Mouse (Mus musculus) testis, adult 2 months (tissue): Measurements from ENCODE around the gene Olfr231. TPM values are rescaled to one million over a fixed set of nuclear protein-coding genes. Genes with fewer than 3 reads are reported as not detected.

Experiments
- H3K27ac ChIP-seq: fragments of 200-500 bp; 2 replicates; pipeline ENCODE4 v1.5.1; 2012; ENCODE audit warnings: low read depth, low read length; ENCODE audit not compliant: control insufficient read depth, insufficient read depth
- H3K27me3 ChIP-seq: fragments of 200-500 bp; 2 replicates; pipeline ENCODE4 v1.6.1; 2012; ENCODE audit warnings: mild to moderate bottlenecking, low read length, moderate library complexity; ENCODE audit not compliant: control insufficient read depth, insufficient read depth
- H3K36me3 ChIP-seq: fragments of 200-500 bp; 2 replicates; pipeline ENCODE4 v1.6.1; 2012; ENCODE audit warnings: mild to moderate bottlenecking, low read length; ENCODE audit not compliant: control insufficient read depth, insufficient read depth
- H3K4me1 ChIP-seq: fragments of 200-500 bp; 2 replicates; pipeline ENCODE4 v1.6.1; 2012; ENCODE audit warnings: low read length; ENCODE audit not compliant: control insufficient read depth, insufficient read depth
- H3K4me3 ChIP-seq: fragments of 200-500 bp; 2 replicates; pipeline ENCODE4 v1.5.1; 2012; ENCODE audit warnings: low read depth, mild to moderate bottlenecking, low read length, moderate library complexity, mixed read lengths; ENCODE audit not compliant: control insufficient read depth
- CTCF ChIP-seq: fragments of 200-500 bp; IDR thresholded peaks from 2 replicates; pipeline ENCODE4 v1.5.1; 2012; ENCODE audit warnings: low read depth, mild to moderate bottlenecking, inconsistent platforms, low read length, moderate library complexity; ENCODE audit not compliant: control insufficient read depth, insufficient read depth, insufficient replicate concordance
- POLR2A ChIP-seq: fragments of 200-500 bp; IDR thresholded peaks from 2 replicates; pipeline ENCODE4 v1.6.1; 2012; ENCODE audit warnings: low read depth, mild to moderate bottlenecking, inconsistent platforms, low read length, moderate library complexity; ENCODE audit not compliant: control insufficient read depth
- polyA plus RNA-seq: library from polyadenylated mRNA; depleted of rRNA; stranded (reverse); fragments of >200 nt; gene quantifications from 2 replicates; pipeline ENCODE4 v1.2.3, GENCODE M21; 2012; rRNA removed

Olfr231 gene
- polyA plus RNA-seq, 1 experiment, result not detected

GRCm38 (mm10) chr1:174141384-174141783 lies 20.4 kb upstream of the Olfr231 start:
- Histone ChIP-seq H3K4me3 (no peak overlapping the region), H3K27me3 (no peaks in the 10 kb centered on the region), H3K4me1 (no peaks in the 10 kb centered on the region), H3K36me3 (no peaks in the 10 kb centered on the region), H3K27ac (no peak overlapping the region)
- TF ChIP-seq CTCF, result no peak
- TF ChIP-seq POLR2A, result no peak

- H3K36me3 ChIP-seq, result no peaks in the 10 kb centered on the region
- no peaks in the 10 kb centered on the region for H3K27me3 ChIP-seq
- TF ChIP-seq POLR2A (no peak), CTCF (no peak)
- no peak overlapping the region for H3K4me3 ChIP-seq
- no peak overlapping the region for H3K27ac ChIP-seq
- H3K4me1 ChIP-seq, result no peaks in the 10 kb centered on the region
Observed at GRCm38 (mm10) chr1:174131999-174132398, 11.0 kb upstream of the Olfr231 start.

- no peaks in the 10 kb centered on the region for H3K36me3 ChIP-seq
- H3K27ac ChIP-seq, result no peak within 1 kb of the TSS
- no peaks in the 10 kb centered on the region for H3K27me3 ChIP-seq
- TF ChIP-seq CTCF, result no peak
- no peak within 1 kb of the TSS for H3K4me3 ChIP-seq
- no peaks in the 10 kb centered on the region for H3K4me1 ChIP-seq
Observed at GRCm38 (mm10) chr1:174131217-174131616, 10.3 kb upstream of the Olfr231 start, which contains the start of gene Olfr424. Olfr424 (plus strand) TSS chr1:174131517.

- Histone ChIP-seq H3K4me1 (no peaks in the 10 kb centered on the region), H3K4me3 (no peak overlapping the region), H3K27me3 (no peaks in the 10 kb centered on the region), H3K27ac (no peak overlapping the region), H3K36me3 (no peaks in the 10 kb centered on the region)
- TF ChIP-seq POLR2A (no peak), CTCF (no peak)
Observed at GRCm38 (mm10) chr1:174103735-174104134, 17.2 kb downstream of the Olfr231 start.

- no peaks in the 10 kb centered on the region for H3K36me3 ChIP-seq
- H3K27me3 ChIP-seq, result no peaks in the 10 kb centered on the region
- no peak for TF ChIP-seq CTCF
- no peak for TF ChIP-seq POLR2A
- H3K4me1 ChIP-seq, result no peaks in the 10 kb centered on the region
- H3K4me3 ChIP-seq, result no peak within 1 kb of the TSS
- no peak within 1 kb of the TSS for H3K27ac ChIP-seq
Observed at GRCm38 (mm10) chr1:174096591-174096990, 24.4 kb downstream of the Olfr231 start, which contains the start of gene Olfr427. Olfr427 (plus strand) TSS chr1:174096891.

GRCm38 (mm10) chr1:174084031-174084430 lies 36.9 kb downstream of the Olfr231 start, which contains the start of gene Olfr429:
Olfr429 (plus strand) TSS chr1:174084331.
- no peak for TF ChIP-seq POLR2A
- TF ChIP-seq CTCF, result no peak
- H3K27ac ChIP-seq, result no peak within 1 kb of the TSS

GRCm38 (mm10) chr1:174066305-174066704 lies 54.7 kb downstream of the Olfr231 start, which contains the start of gene Olfr430:
Olfr430 (plus strand) TSS chr1:174066605.
- Histone ChIP-seq H3K36me3 (no peaks in the 10 kb centered on the region), H3K4me1 (no peaks in the 10 kb centered on the region), H3K27me3 (no peaks in the 10 kb centered on the region), H3K4me3 (no peak within 1 kb of the TSS), H3K27ac (no peak within 1 kb of the TSS)
- no peak for TF ChIP-seq POLR2A
- TF ChIP-seq CTCF, result no peak

More at GRCm38 (mm10) chr1:174084031-174084430, 36.9 kb downstream of the Olfr231 start, which contains the start of gene Olfr429:
- no peaks in the 10 kb centered on the region for H3K36me3 ChIP-seq
- no peaks in the 10 kb centered on the region for H3K4me1 ChIP-seq
- no peaks in the 10 kb centered on the region for H3K27me3 ChIP-seq
- H3K4me3 ChIP-seq, result no peak within 1 kb of the TSS

Other genes with a start within 250 kb of the Olfr231 start
- 0.05 TPM in 1 of 2 replicates, not detected in the other for gene Ifi211, start 208.1 kb downstream of the Olfr231 start, polyA plus RNA-seq
- 0.13 and 0.35 TPM in 2 replicates for gene Mndal, start 178.7 kb downstream of the Olfr231 start, polyA plus RNA-seq
- 0.42 and 0.74 TPM in 2 replicates for gene Ifi203, start 178.5 kb downstream of the Olfr231 start, polyA plus RNA-seq
- not detected in 2 replicates for gene Ifi202b, start 138.4 kb downstream of the Olfr231 start, polyA plus RNA-seq
- gene Ifi205, start 89.4 kb downstream of the Olfr231 start, polyA plus RNA-seq, result 0.11 and 0.14 TPM in 2 replicates
- gene Olfr433, start 80.5 kb downstream of the Olfr231 start, polyA plus RNA-seq, result not detected in 2 replicates
- gene Olfr432, start 72.0 kb downstream of the Olfr231 start, polyA plus RNA-seq, result not detected in 2 replicates
- not detected in 2 replicates for gene Olfr430, start 54.6 kb downstream of the Olfr231 start, polyA plus RNA-seq
- gene Olfr429, start 36.8 kb downstream of the Olfr231 start, polyA plus RNA-seq, result not detected in 2 replicates
- gene Olfr427, start 24.3 kb downstream of the Olfr231 start, polyA plus RNA-seq, result not detected in 2 replicates
- gene Olfr424, start 10.4 kb upstream of the Olfr231 start, polyA plus RNA-seq, result not detected in 2 replicates
- not detected in 2 replicates for gene Olfr420, start 34.5 kb upstream of the Olfr231 start, polyA plus RNA-seq
- 4.4 and 5.2 TPM in 2 replicates for gene Spta1, start 51.6 kb upstream of the Olfr231 start, polyA plus RNA-seq
- not detected in 2 replicates for gene Olfr419, start 130.9 kb upstream of the Olfr231 start, polyA plus RNA-seq
- not detected in 2 replicates for gene Mptx1, start 209.4 kb upstream of the Olfr231 start, polyA plus RNA-seq
- gene Olfr417, start 244.0 kb upstream of the Olfr231 start, polyA plus RNA-seq, result not detected in 2 replicates